Mouse (Mus musculus) gastrocnemius, adult 2 months (tissue): ENCODE measurements at regions not wholly inside any gene's neighbourhood (a gene's known extent, or its start where the extent isn't known, plus 50 kb on each side); places are given as distances from the start of the nearest gene placed in this dataset.

Experiments used
- DNase-seq: peaks from one replicate; pipeline ENCODE4 v3.0.0; 2022
- H3K27ac ChIP-seq: fragments of 200-600 bp; 2 replicates; pipeline ENCODE4 v1.8.1; 2022; ENCODE audit warnings: mild to moderate bottlenecking
- H3K4me3 ChIP-seq: fragments of 200-600 bp; 2 replicates; pipeline ENCODE4 v1.8.1; 2022; ENCODE audit warnings: mild to moderate bottlenecking, moderate library complexity
- CTCF ChIP-seq: fragments of 200-600 bp; IDR thresholded peaks from 2 replicates; pipeline ENCODE4 v1.8.1; 2022; ENCODE audit warnings: antibody characterized with exemption, mild to moderate bottlenecking, moderate library complexity
- intact Hi-C: fragments of 180-260 bp; cut with DNase I; formaldehyde crosslinking; loops from one replicate; pipeline ENCODE4 v1.15.1; 2025

DNA sequence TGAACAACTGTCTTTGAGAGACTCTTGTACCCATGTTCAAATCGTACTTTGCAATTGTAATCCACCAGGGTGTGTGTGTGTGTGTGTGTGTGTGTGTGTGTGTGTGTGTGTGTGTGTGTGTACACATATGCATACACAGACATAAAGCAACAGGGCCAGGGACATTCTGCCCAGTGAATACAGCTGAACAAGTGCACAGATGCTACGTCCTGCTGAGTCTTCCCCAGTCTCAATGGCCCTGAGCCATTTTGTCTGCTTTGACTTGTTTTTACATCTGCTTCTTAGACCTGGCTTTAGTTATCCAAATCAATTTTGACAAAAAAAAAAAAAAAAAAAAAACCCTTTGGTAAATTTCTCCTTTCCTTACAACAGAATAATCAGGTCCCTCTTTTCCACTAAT, 103.3 kb downstream of the Rnd3 start:
- intact Hi-C loops = no loop called here
- no peak overlapping the region for H3K27ac ChIP-seq
- DNase-seq = no peak
- H3K4me3 ChIP-seq = no peak overlapping the region
- TF ChIP-seq CTCF = no peak

- Histone ChIP-seq H3K4me3 (no peak overlapping the region), H3K27ac (no peak overlapping the region)
- DNase-seq = no peak
- no peak for TF ChIP-seq CTCF
- intact Hi-C loops = no loop called here
Measured at GRCm38 (mm10) chr2:51041101-51041500, 107.8 kb downstream of the Rnd3 start.

DNA sequence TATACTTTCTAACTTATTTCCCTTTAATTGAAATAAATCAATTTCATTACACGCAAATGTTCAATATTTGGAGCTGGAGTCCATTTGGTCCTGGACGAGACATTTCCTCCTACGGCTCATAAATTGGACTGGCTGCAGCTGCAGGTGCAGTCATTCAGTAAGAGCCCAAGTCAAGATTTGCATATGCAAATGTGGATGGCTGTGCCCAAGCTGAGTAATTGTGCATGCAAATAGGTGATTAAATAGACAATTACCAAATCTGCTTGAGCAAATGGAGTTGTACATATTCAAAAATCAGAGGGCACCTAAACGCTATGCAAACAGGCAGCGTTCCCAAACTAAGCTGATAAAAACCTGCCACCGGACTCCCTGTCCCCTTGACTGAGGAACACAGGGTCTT, 110.2 kb downstream of the Rnd3 start:
- H3K4me3 ChIP-seq = no peak overlapping the region
- no peak overlapping the region for H3K27ac ChIP-seq
- no peak for DNase-seq
- intact Hi-C loops = no loop called here
- no peak for TF ChIP-seq CTCF

DNA sequence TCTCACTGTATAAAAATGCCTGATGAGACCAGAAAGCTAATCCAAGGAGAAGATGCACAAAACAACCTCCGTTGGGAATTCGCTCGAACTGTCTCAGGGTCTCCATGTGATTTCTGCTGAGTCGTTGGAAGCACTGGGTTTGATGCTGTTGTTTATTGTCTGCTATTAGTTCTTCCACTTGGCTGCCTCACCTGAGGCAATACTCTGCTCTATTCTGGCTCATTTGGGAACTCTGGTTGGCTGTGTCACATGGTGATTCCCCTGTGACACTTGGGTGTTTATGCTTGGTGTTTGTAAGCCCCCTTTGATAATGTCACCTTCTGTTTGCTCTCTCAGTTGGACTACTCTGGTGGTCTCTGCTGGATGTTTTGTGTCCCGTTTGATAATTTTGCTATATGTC, 111.9 kb downstream of the Rnd3 start:
- no peak for TF ChIP-seq CTCF
- DNase-seq = no peak
- no peak overlapping the region for H3K27ac ChIP-seq
- intact Hi-C loops = no loop called here
- H3K4me3 ChIP-seq = no peak overlapping the region

GRCm38 (mm10) chr2:51036190-51036755, 112.6 kb downstream of the Rnd3 start:
- intact Hi-C loops = no loop called here
- H3K27ac ChIP-seq = no peak overlapping the region
- no peak for TF ChIP-seq CTCF

GRCm38 (mm10) chr2:51033881-51034280, 115.0 kb downstream of the Rnd3 start:
- Histone ChIP-seq H3K27ac (no peak overlapping the region), H3K4me3 (no peak overlapping the region)
- intact Hi-C loops = no loop called here
- no peak for DNase-seq
- no peak for TF ChIP-seq CTCF

More at GRCm38 (mm10) chr2:51036190-51036755, 112.6 kb downstream of the Rnd3 start:
- H3K4me3 ChIP-seq = no peak overlapping the region
- no peak for DNase-seq

DNA sequence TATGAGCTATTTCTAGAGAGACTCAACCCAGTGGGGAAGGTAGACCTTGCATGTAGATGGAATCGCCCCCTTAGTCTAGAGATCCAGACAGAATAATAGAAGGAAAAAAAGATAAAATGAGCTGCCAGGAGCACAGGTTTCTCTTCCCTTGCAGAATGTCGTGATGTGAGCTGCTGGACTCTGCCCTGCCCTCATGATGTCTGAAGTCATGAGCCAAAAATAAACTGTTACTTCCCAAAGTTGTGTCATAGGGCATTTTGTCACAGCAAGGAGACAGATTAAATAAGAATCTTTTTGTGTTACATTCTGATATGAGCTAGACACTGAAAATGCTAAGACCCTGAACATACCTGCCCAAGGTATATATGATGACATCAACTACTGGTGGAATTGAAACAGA, 126.4 kb downstream of the Rnd3 start:
- no peak for TF ChIP-seq CTCF
- intact Hi-C loops = no loop called here
- Histone ChIP-seq H3K27ac (no peak overlapping the region), H3K4me3 (no peak overlapping the region)
- DNase-seq = no peak

DNA sequence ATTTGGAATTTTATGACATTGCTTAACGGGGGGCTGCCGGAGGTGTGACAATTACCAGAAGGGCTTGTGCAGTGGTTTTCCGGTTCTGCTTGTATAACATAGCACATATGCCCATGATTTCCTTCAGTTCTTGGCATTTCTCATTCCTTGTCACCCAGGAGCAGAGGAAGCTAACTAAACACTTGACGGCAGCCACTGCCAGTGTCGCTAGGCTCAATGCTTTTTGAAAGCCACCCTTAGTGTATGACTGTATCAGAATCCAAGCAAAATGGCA, 132.8 kb downstream of the Rnd3 start:
- intact Hi-C loops = no loop called here
- Histone ChIP-seq H3K4me3 (no peak overlapping the region), H3K27ac (no peak overlapping the region)
- no peak for DNase-seq
- no peak for TF ChIP-seq CTCF

GRCm38 (mm10) chr2:51015360-51016128, 133.4 kb downstream of the Rnd3 start:
- TF ChIP-seq CTCF = no peak
- Histone ChIP-seq H3K4me3 (no peak overlapping the region), H3K27ac (no peak overlapping the region)
- no peak for DNase-seq
- intact Hi-C loops = no loop called here

DNA sequence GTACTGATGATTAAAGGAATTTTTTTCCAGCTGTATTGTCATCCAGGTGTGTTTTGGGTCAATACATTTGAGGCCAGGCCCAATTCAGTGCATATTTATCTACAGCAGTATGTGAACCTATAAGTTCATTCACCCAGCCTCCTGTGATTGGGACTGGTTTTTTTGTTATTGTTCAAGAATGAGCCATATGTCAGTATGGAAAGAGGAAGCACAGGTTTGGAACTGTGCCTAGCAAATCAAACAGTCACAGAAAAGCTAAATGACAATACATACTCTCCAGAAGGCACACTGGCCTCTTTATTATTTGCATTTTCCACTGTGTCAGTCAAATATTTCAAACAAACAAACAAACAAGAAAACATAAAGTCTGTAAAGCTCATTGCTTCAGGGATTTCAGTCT, 134.7 kb downstream of the Rnd3 start:
- intact Hi-C loops = no loop called here
- H3K27ac ChIP-seq = no peak overlapping the region
- no peak overlapping the region for H3K4me3 ChIP-seq
- no peak for TF ChIP-seq CTCF
- no peak for DNase-seq

DNA sequence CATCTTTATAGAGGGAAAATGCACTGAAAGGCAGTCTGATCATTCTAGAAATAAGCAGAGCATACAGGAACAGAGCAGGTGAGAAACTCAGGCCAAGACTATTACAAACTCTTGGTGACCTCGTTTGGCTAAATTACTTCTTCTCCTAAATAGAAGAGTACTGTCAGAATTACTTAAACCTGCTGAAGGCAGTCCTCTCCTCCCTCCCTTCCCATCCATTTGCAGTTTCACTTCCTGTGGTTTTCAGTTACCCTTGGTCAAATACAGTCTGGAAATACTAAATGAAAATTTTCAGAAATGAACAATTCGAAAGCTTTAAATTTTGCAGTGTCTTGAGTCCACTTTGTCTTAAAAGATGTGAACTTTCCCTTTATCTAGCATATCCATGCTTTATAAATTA, 135.8 kb downstream of the Rnd3 start:
- Histone ChIP-seq H3K4me3 (no peak overlapping the region), H3K27ac (no peak overlapping the region)
- TF ChIP-seq CTCF = no peak
- intact Hi-C loops = no loop called here
- no peak for DNase-seq

- H3K4me3 ChIP-seq = no peak overlapping the region
- no peak for TF ChIP-seq CTCF
- no peak overlapping the region for H3K27ac ChIP-seq
- intact Hi-C loops = no loop called here
- DNase-seq = no peak
Measured at GRCm38 (mm10) chr2:51008251-51008533, 140.7 kb downstream of the Rnd3 start.

DNA sequence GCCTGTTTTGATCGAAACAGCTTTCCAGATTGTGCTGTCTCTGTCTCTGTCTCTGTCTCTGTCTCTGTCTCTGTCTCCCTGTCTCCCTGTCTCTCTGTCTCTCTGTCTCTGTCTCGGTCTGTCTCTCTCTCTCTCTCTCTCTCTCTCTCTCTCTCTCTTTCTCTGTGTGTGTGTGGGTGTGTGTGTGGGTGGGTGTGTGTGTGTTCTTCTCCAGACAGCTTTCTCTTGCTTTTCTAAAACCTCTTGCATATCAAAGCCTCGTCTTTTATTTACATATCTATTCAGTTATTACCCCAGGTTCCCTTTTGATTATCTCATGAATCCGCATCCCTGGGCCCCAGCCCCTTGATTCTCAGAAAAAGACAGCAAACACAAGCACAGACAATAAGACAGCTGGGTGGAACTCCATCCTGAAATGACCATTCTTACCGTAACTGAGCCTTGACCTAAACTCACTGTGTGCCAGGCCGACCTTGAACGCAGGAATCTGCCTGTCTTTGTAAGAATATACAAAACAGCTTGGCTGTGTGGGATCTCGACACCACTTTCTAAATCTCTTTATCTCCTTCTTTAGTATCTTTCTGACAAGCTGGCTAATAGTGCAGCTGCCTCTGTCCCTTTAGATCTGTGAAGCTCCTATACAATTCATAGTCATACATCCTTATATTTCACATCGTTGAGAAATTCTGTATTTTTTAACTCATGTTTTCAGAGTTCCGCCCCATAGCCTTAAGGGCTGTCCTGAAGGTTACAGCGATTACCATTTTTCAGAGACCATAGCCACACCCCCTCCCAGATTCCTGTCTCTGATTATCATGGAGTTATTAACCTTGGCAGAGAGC, 141.3 kb downstream of the Rnd3 start:
- DNase-seq = no peak
- intact Hi-C loops = no loop called here
- Histone ChIP-seq H3K27ac (no peak overlapping the region), H3K4me3 (no peak overlapping the region)
- TF ChIP-seq CTCF = no peak

GRCm38 (mm10) chr2:51006818-51007217, 142.1 kb downstream of the Rnd3 start:
- Histone ChIP-seq H3K4me3 (no peak overlapping the region), H3K27ac (no peak overlapping the region)
- no peak for TF ChIP-seq CTCF
- intact Hi-C loops = no loop called here
- no peak for DNase-seq
